Comparison of ENCODE assay signal across 10 mouse cellular contexts in the genomic region with DNA sequence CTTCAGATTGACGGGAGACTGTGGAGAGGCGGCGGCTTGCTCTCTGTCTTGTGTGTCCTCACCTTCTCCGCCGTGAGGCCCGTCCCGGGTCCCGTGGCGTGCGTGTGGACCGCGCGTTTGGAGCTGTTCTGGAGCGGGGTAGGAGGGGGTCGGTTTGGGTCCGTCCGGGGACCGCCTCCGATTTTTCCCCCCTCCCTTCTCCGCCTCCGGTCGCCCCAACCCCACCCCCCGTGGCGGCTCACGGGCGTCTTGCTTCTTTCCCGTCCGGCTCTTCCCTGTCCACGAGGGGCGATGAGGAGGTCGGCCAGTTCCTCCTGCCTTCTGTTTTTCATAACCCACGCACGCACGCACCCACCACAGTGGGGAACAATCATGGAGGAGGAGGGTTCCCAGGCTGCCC. TPM values are rescaled to one million over a fixed set of nuclear protein-coding genes. Genes with fewer than 3 reads are reported as not detected.
DNase-seq lines count a peak whose midpoint lies in the region; ATAC-seq and TF ChIP-seq lines count a peak whose summit lies in the region.
"Had no signal": no experiment of that assay in that cellular context is flagged by ENCODE, and none has a peak within 500 bp of the region (broad histone marks: within the 10 kb centered on the region; RNA-seq: fewer than 3 reads in every experiment).

No protein-coding gene starts in this region.

- no peak for ATAC-seq in kidney, embryonic 14.5 days (ENCODE audit: low FRiP score, low TSS enrichment)
- no peak for ATAC-seq in limb, embryonic 11.5 days (ENCODE audit: insufficient number of reproducible peaks, low FRiP score, low TSS enrichment, low read depth)
- ATAC-seq in neural tube, embryonic 14.5 days (ENCODE audit: low read depth): no peak

- no peak overlapping the region for H3K27ac ChIP-seq in kidney, embryonic 14.5 days (ENCODE audit: low read depth, low read length)
- H3K27ac ChIP-seq in forebrain, embryonic 10.5 days: 0 out of 2 replicates have a peak overlapping the region, but pooled peaks have one; percentile 5
- no peak overlapping the region for H3K27ac ChIP-seq in limb, embryonic 11.5 days (replicated peaks; ENCODE audit: low read depth, low read length)
- no peak overlapping the region for H3K27ac ChIP-seq in neural tube, embryonic 14.5 days (ENCODE audit: low read depth, low read length)
- H3K27ac ChIP-seq in left cerebral cortex, adult 2 months: no peak overlapping the region

- no peaks in the 10 kb centered on the region for H3K9me3 ChIP-seq in kidney, embryonic 14.5 days (ENCODE audit: control insufficient read depth, low read length)
- 0 out of 2 replicates have a peak, but pooled peaks cover 2% of the 10 kb centered on the region for H3K9me3 ChIP-seq in forebrain, embryonic 10.5 days
- no peaks in the 10 kb centered on the region for H3K9me3 ChIP-seq in limb, embryonic 11.5 days (ENCODE audit: control insufficient read depth, low read length)
- H3K9me3 ChIP-seq in neural tube, embryonic 14.5 days (ENCODE audit: control insufficient read depth, low read length): no peaks in the 10 kb centered on the region

- H3K4me1 ChIP-seq in kidney, embryonic 14.5 days (ENCODE audit: control insufficient read depth, insufficient read depth, low read length): 0 out of 2 replicates have a peak, but pooled peaks cover 9% of the 10 kb centered on the region
- peaks cover 12% of the 10 kb centered on the region for H3K4me1 ChIP-seq in forebrain, embryonic 10.5 days
- H3K4me1 ChIP-seq in limb, embryonic 11.5 days (ENCODE audit: control insufficient read depth, insufficient read depth, low read length): no peaks in the 10 kb centered on the region
- H3K4me1 ChIP-seq in neural tube, embryonic 14.5 days (ENCODE audit: control insufficient read depth, insufficient read depth, low read length): no peaks in the 10 kb centered on the region

- TF ChIP-seq CTCF in left cerebral cortex, adult 2 months (IDR thresholded peaks at IDR 0.05): no peak

- no peaks in the 10 kb centered on the region for H3K27me3 ChIP-seq in kidney, embryonic 14.5 days (ENCODE audit: control insufficient read depth, insufficient read depth, low read length)
- no peaks in the 10 kb centered on the region for H3K27me3 ChIP-seq in forebrain, embryonic 10.5 days (ENCODE audit: poor library complexity, severe bottlenecking)
- H3K27me3 ChIP-seq in limb, embryonic 11.5 days (ENCODE audit: control insufficient read depth, insufficient read depth, low read length): no peaks in the 10 kb centered on the region
- no peaks in the 10 kb centered on the region for H3K27me3 ChIP-seq in neural tube, embryonic 14.5 days (ENCODE audit: control insufficient read depth, insufficient read depth, low read length)
- H3K27me3 ChIP-seq: CH12.LX had no signal

- H3K4me3 ChIP-seq in kidney, embryonic 14.5 days (ENCODE audit: low read length): peak overlapping the region; percentile 28
- peak overlapping the region; percentile 37 for H3K4me3 ChIP-seq in forebrain, embryonic 10.5 days
- no peak overlapping the region for H3K4me3 ChIP-seq in limb, embryonic 11.5 days (ENCODE audit: low read depth, low read length)
- H3K4me3 ChIP-seq in neural tube, embryonic 14.5 days (ENCODE audit: low read depth, low read length): no peak overlapping the region; the same call in 1 of the 2 replicates
- no peak overlapping the region for H3K4me3 ChIP-seq in left cerebral cortex, adult 2 months

- no peak for DNase-seq in kidney, adult 9 months
- no peak for DNase-seq in forebrain, embryonic 10.5 days (ENCODE audit: extremely low spot score, low spot score)
- no peak for DNase-seq in limb, embryonic 11.5 days (ENCODE audit: low spot score)
- no peak for DNase-seq in layer of hippocampus, postnatal 36 days
- DNase-seq in left cerebral cortex, adult 2 months (ENCODE audit: extremely low spot score in 1 of 2, low spot score in 2 of 2): no peak
- no peak for DNase-seq in embryo, embryonic 10.5 days (ENCODE audit: low spot score)
- DNase-seq: thymus, adult 18-20 months had no signal

- H3K9ac ChIP-seq in kidney, embryonic 14.5 days (ENCODE audit: low read depth, low read length): peak overlapping the region; percentile 34; the same call in 1 of the 2 replicates
- H3K9ac ChIP-seq in limb, embryonic 11.5 days (ENCODE audit: low read length): no peak overlapping the region
- H3K9ac ChIP-seq in neural tube, embryonic 14.5 days (replicated peaks; ENCODE audit: low read depth, low read length): 0 out of 2 replicates have a peak overlapping the region, but pooled peaks have one; percentile 4

- WGBS in kidney, embryonic 14.5 days: 32% methylated on average over 34 of the region's 34 CpGs
- WGBS in forebrain, embryonic 10.5 days: 32% methylated on average over 34 of the region's 34 CpGs
- WGBS in limb, embryonic 11.5 days: 35% methylated on average over 34 of the region's 34 CpGs
- 34% methylated on average over 34 of the region's 34 CpGs for WGBS in neural tube, embryonic 14.5 days

- no peaks in the 10 kb centered on the region for H3K36me3 ChIP-seq in kidney, embryonic 14.5 days (ENCODE audit: control insufficient read depth, insufficient read depth, low read length)
- no peaks in the 10 kb centered on the region for H3K36me3 ChIP-seq in forebrain, embryonic 10.5 days (replicated peaks)
- H3K36me3 ChIP-seq in limb, embryonic 11.5 days (ENCODE audit: control insufficient read depth, insufficient read depth, low read length): no peaks in the 10 kb centered on the region
- no peaks in the 10 kb centered on the region for H3K36me3 ChIP-seq in neural tube, embryonic 14.5 days (ENCODE audit: control insufficient read depth, insufficient read depth, low read length)

- intact Hi-C loops in left cerebral cortex, adult 2 months (cut with DNase I): no loop called here

- H3K4me2 ChIP-seq in kidney, embryonic 14.5 days (replicated peaks; ENCODE audit: low read depth, low read length): peak overlapping the region; percentile 52
- peak overlapping the region; percentile 34 for H3K4me2 ChIP-seq in limb, embryonic 11.5 days (ENCODE audit: low read depth, severe bottlenecking)
- H3K4me2 ChIP-seq in neural tube, embryonic 14.5 days (ENCODE audit: low read depth, low read length): peak overlapping the region; percentile 26; the same call in 1 of the 2 replicates

RNA-seq across cellular contexts. Expression of gene Prpsap1, which starts 4.6 kb away (rescaled TPM):
- polyA plus RNA-seq in kidney, embryonic 14.5 days (2014; fragmentation: Nextera tagmentation; extraction: Ambion mirVana): 160 and 212 TPM in 2 replicates
- 200 and 209 TPM in 2 replicates for polyA plus RNA-seq in forebrain, embryonic 10.5 days (2016; fragmentation: Nextera tagmentation; extraction: Ambion mirVana)
- 183 and 193 TPM in 2 replicates for polyA plus RNA-seq in limb, embryonic 11.5 days (2014; fragmentation: Nextera tagmentation; extraction: Ambion mirVana)
- polyA plus RNA-seq in neural tube, embryonic 14.5 days (2014; fragmentation: Nextera tagmentation; extraction: Ambion mirVana): 171 and 179 TPM in 2 replicates
- 10 to 100 TPM; 93.0 to 93.3 TPM for total RNA-seq in layer of hippocampus, postnatal 36 days (2021)
- total RNA-seq in left cerebral cortex, adult 2 months (2021): 10 to 100 TPM; 78.3 to 85.6 TPM

RNA-seq across cellular contexts. Expression of gene Sphk1, which starts 32.1 kb away (rescaled TPM):
- 3.0 and 3.7 TPM in 2 replicates for polyA plus RNA-seq in kidney, embryonic 14.5 days (2014; fragmentation: Nextera tagmentation; extraction: Ambion mirVana)
- polyA plus RNA-seq in forebrain, embryonic 10.5 days (2016; fragmentation: Nextera tagmentation; extraction: Ambion mirVana): 4.0 and 4.6 TPM in 2 replicates
- 1.3 and 1.9 TPM in 2 replicates for polyA plus RNA-seq in limb, embryonic 11.5 days (2014; fragmentation: Nextera tagmentation; extraction: Ambion mirVana)
- polyA plus RNA-seq in neural tube, embryonic 14.5 days (2014; fragmentation: Nextera tagmentation; extraction: Ambion mirVana): 0.54 and 3.6 TPM in 2 replicates
- 1 to 10 TPM; 1.3 to 2.4 TPM for total RNA-seq in layer of hippocampus, postnatal 36 days (2021)
- total RNA-seq in left cerebral cortex, adult 2 months (2021): 1 to 10 TPM; 6.1 to 6.8 TPM

RNA-seq across cellular contexts. Expression of gene Qrich2, which starts 32.6 kb away (rescaled TPM):
- 0.34 and 0.39 TPM in 2 replicates for polyA plus RNA-seq in kidney, embryonic 14.5 days (2014; fragmentation: Nextera tagmentation; extraction: Ambion mirVana)
- 0.16 and 0.24 TPM in 2 replicates for polyA plus RNA-seq in forebrain, embryonic 10.5 days (2016; fragmentation: Nextera tagmentation; extraction: Ambion mirVana)
- polyA plus RNA-seq in limb, embryonic 11.5 days (2014; fragmentation: Nextera tagmentation; extraction: Ambion mirVana): 0.20 and 0.37 TPM in 2 replicates
- polyA plus RNA-seq in neural tube, embryonic 14.5 days (2014; fragmentation: Nextera tagmentation; extraction: Ambion mirVana): not detected in 2 replicates
- total RNA-seq in layer of hippocampus, postnatal 36 days (2021): not detected
- total RNA-seq in left cerebral cortex, adult 2 months (2021): under 1 TPM in 1 of 2 experiments, not detected in 1; 0.16 TPM

Comparison
In these comparisons a context has a peak if more than half of its experiments do, and no peak if none do; other contexts are left out.
1. H3K4me3 ChIP-seq: peak in kidney, embryonic 14.5 days (single experiment) and forebrain, embryonic 10.5 days (single experiment); none in limb, embryonic 11.5 days (single experiment), neural tube, embryonic 14.5 days (single experiment) and left cerebral cortex, adult 2 months (single experiment).
2. Peak in every context shown above with its lines, with median percentiles within 50 percentile points of each other: H3K4me2 ChIP-seq.